Mouse (Mus musculus): Measurements from ENCODE around the gene Oasl2. TPM values are rescaled to one million over a fixed set of nuclear protein-coding genes. Genes with fewer than 3 reads are reported as not detected.
"Not testable (repeated sequence)": the region's sequence is repeated elsewhere in the genome, so short reads cannot be mapped to it uniquely, and the experiment has no call there.

The Oasl2 gene
- polyA plus RNA-seq, 1 experiment: 31.7 TPM

- Histone ChIP-seq H3K27ac (ENCODE audit: control insufficient read depth, insufficient read depth, low read length) (no peak overlapping the region), H3K4me1 (replicated peaks; ENCODE audit: control insufficient read depth, insufficient read depth, low read length) (0 out of 2 replicates have a peak, but pooled peaks cover 4% of the 10 kb centered on the region), H3K36me3 (ENCODE audit: control insufficient read depth, insufficient read depth, low read length) (no peaks in the 10 kb centered on the region), H3K27me3 (ENCODE audit: control insufficient read depth, insufficient read depth, low read length) (no peaks in the 10 kb centered on the region), H3K4me3 (ENCODE audit: control insufficient read depth, insufficient read depth, low read length) (no peak overlapping the region)
- no peak for DNase-seq
- no peak for TF ChIP-seq POLR2A (IDR thresholded peaks at IDR 0.05; ENCODE audit: control insufficient read depth, extremely low read depth, insufficient read depth, low read length, poor library complexity)
- no peak for TF ChIP-seq CTCF (IDR thresholded peaks at IDR 0.05; ENCODE audit: borderline replicate concordance, control insufficient read depth, extremely low read depth, insufficient read depth, low read length, poor library complexity)
- 33% methylated on average over 7 of the region's 7 CpGs for WGBS
Measured at GRCm38 (mm10) chr5:114864813-114865212, 31.9 kb upstream of the Oasl2 start.

GRCm38 (mm10) chr5:114865279-114865678, 31.5 kb upstream of the Oasl2 start:
- Histone ChIP-seq H3K36me3 (ENCODE audit: control insufficient read depth, insufficient read depth, low read length) (no peaks in the 10 kb centered on the region), H3K27ac (ENCODE audit: control insufficient read depth, insufficient read depth, low read length) (no peak overlapping the region), H3K4me1 (replicated peaks; ENCODE audit: control insufficient read depth, insufficient read depth, low read length) (0 out of 2 replicates have a peak, but pooled peaks cover 4% of the 10 kb centered on the region), H3K27me3 (ENCODE audit: control insufficient read depth, insufficient read depth, low read length) (no peaks in the 10 kb centered on the region), H3K4me3 (ENCODE audit: control insufficient read depth, insufficient read depth, low read length) (no peak overlapping the region)
- 96% methylated on average over 12 of the region's 12 CpGs for WGBS
- TF ChIP-seq CTCF (IDR thresholded peaks at IDR 0.05; ENCODE audit: borderline replicate concordance, control insufficient read depth, extremely low read depth, insufficient read depth, low read length, poor library complexity): no peak
- TF ChIP-seq POLR2A (IDR thresholded peaks at IDR 0.05; ENCODE audit: control insufficient read depth, extremely low read depth, insufficient read depth, low read length, poor library complexity): no peak
- DNase-seq: no peak

GRCm38 (mm10) chr5:114875858-114876257, 20.9 kb upstream of the Oasl2 start:
- Histone ChIP-seq H3K36me3 (ENCODE audit: control insufficient read depth, insufficient read depth, low read length) (no peaks in the 10 kb centered on the region), H3K27ac (ENCODE audit: control insufficient read depth, insufficient read depth, low read length) (no peak overlapping the region), H3K27me3 (ENCODE audit: control insufficient read depth, insufficient read depth, low read length) (no peaks in the 10 kb centered on the region), H3K4me3 (ENCODE audit: control insufficient read depth, insufficient read depth, low read length) (no peak overlapping the region), H3K4me1 (replicated peaks; ENCODE audit: control insufficient read depth, insufficient read depth, low read length) (no peaks in the 10 kb centered on the region)
- WGBS: 48% methylated on average over 6 of the region's 6 CpGs
- DNase-seq: no peak
- TF ChIP-seq POLR2A (IDR thresholded peaks at IDR 0.05; ENCODE audit: control insufficient read depth, extremely low read depth, insufficient read depth, low read length, poor library complexity) (no peak), CTCF (IDR thresholded peaks at IDR 0.05; ENCODE audit: borderline replicate concordance, control insufficient read depth, extremely low read depth, insufficient read depth, low read length, poor library complexity) (no peak)

- Histone ChIP-seq H3K27ac (ENCODE audit: control insufficient read depth, insufficient read depth, low read length) (no peak overlapping the region), H3K4me3 (ENCODE audit: control insufficient read depth, insufficient read depth, low read length) (no peak overlapping the region), H3K27me3 (ENCODE audit: control insufficient read depth, insufficient read depth, low read length) (no peaks in the 10 kb centered on the region), H3K4me1 (replicated peaks; ENCODE audit: control insufficient read depth, insufficient read depth, low read length) (no peaks in the 10 kb centered on the region), H3K36me3 (ENCODE audit: control insufficient read depth, insufficient read depth, low read length) (no peaks in the 10 kb centered on the region)
- TF ChIP-seq POLR2A (IDR thresholded peaks at IDR 0.05; ENCODE audit: control insufficient read depth, extremely low read depth, insufficient read depth, low read length, poor library complexity) (no peak), CTCF (IDR thresholded peaks at IDR 0.05; ENCODE audit: borderline replicate concordance, control insufficient read depth, extremely low read depth, insufficient read depth, low read length, poor library complexity) (no peak)
- DNase-seq: no peak
- WGBS: 89% methylated on average over 6 of the region's 6 CpGs
Measured at GRCm38 (mm10) chr5:114876331-114876730, 20.4 kb upstream of the Oasl2 start.

- Histone ChIP-seq H3K27me3 (ENCODE audit: control insufficient read depth, insufficient read depth, low read length) (no peaks in the 10 kb centered on the region), H3K4me1 (replicated peaks; ENCODE audit: control insufficient read depth, insufficient read depth, low read length) (no peaks in the 10 kb centered on the region), H3K27ac (ENCODE audit: control insufficient read depth, insufficient read depth, low read length) (no peak overlapping the region), H3K4me3 (ENCODE audit: control insufficient read depth, insufficient read depth, low read length) (no peak overlapping the region), H3K36me3 (ENCODE audit: control insufficient read depth, insufficient read depth, low read length) (no peaks in the 10 kb centered on the region)
- TF ChIP-seq CTCF (IDR thresholded peaks at IDR 0.05; ENCODE audit: borderline replicate concordance, control insufficient read depth, extremely low read depth, insufficient read depth, low read length, poor library complexity) (no peak), POLR2A (IDR thresholded peaks at IDR 0.05; ENCODE audit: control insufficient read depth, extremely low read depth, insufficient read depth, low read length, poor library complexity) (no peak)
- no peak for DNase-seq
- WGBS: 96% methylated on average over 7 of the region's 7 CpGs
Measured at GRCm38 (mm10) chr5:114877487-114877886, 19.2 kb upstream of the Oasl2 start.

- 50% methylated on average over 13 of the region's 13 CpGs for WGBS
- Histone ChIP-seq H3K27me3 (ENCODE audit: control insufficient read depth, insufficient read depth, low read length) (no peaks in the 10 kb centered on the region), H3K4me3 (ENCODE audit: control insufficient read depth, insufficient read depth, low read length) (no peak overlapping the region), H3K4me1 (replicated peaks; ENCODE audit: control insufficient read depth, insufficient read depth, low read length) (no peaks in the 10 kb centered on the region), H3K27ac (ENCODE audit: control insufficient read depth, insufficient read depth, low read length) (no peak overlapping the region), H3K36me3 (ENCODE audit: control insufficient read depth, insufficient read depth, low read length) (no peaks in the 10 kb centered on the region)
- TF ChIP-seq CTCF (IDR thresholded peaks at IDR 0.05; ENCODE audit: borderline replicate concordance, control insufficient read depth, extremely low read depth, insufficient read depth, low read length, poor library complexity) (no peak), POLR2A (IDR thresholded peaks at IDR 0.05; ENCODE audit: control insufficient read depth, extremely low read depth, insufficient read depth, low read length, poor library complexity) (no peak)
- no peak for DNase-seq
Measured at GRCm38 (mm10) chr5:114879399-114879798, 17.3 kb upstream of the Oasl2 start.

- H3K27ac ChIP-seq (ENCODE audit: control insufficient read depth, insufficient read depth, low read length); DNase-seq; H3K27me3 ChIP-seq (ENCODE audit: control insufficient read depth, insufficient read depth, low read length); H3K4me1 ChIP-seq (replicated peaks; ENCODE audit: control insufficient read depth, insufficient read depth, low read length); H3K4me3 ChIP-seq (ENCODE audit: control insufficient read depth, insufficient read depth, low read length); H3K36me3 ChIP-seq (ENCODE audit: control insufficient read depth, insufficient read depth, low read length): not testable (repeated sequence)
- WGBS: 32% methylated on average over 6 of the region's 7 CpGs
Measured at GRCm38 (mm10) chr5:114882319-114882718, 14.4 kb upstream of the Oasl2 start.

Data from thymus, adult 2 months (tissue).